Mouse (Mus musculus) neural tube, embryonic 13.5 days (tissue): ENCODE measurements around the gene Prcp. TPM values are rescaled to one million over a fixed set of nuclear protein-coding genes. Genes with fewer than 3 reads are reported as not detected.

ENCODE experiments used
- polyA plus RNA-seq: library from polyadenylated mRNA; unstranded; fragments of >200 nt; fragmentation: Nextera tagmentation; extraction: Ambion mirVana; gene quantifications from 2 replicates; pipeline ENCODE4 v1.2.1, GENCODE M21; 2015

The Prcp gene
- polyA plus RNA-seq, 1 experiment from 2014 or later, result 22.0 TPM

Other genes starting within 250 kb of the Prcp start
- 16.1 and 16.4 TPM in 2 replicates for gene Ankrd42, start 237.3 kb upstream of the Prcp start, polyA plus RNA-seq
- 20.5 and 21.0 TPM in 2 replicates for gene Pcf11, start 204.5 kb upstream of the Prcp start, polyA plus RNA-seq
- 23.8 and 29.1 TPM in 2 replicates for gene Rab30, start 132.9 kb upstream of the Prcp start, polyA plus RNA-seq
- 4.9 TPM in 2 replicates for gene Ddias, start 223 bp upstream of the Prcp start, polyA plus RNA-seq
- 65.6 and 67.4 TPM in 2 replicates for gene Fam181b, start 205.4 kb downstream of the Prcp start, polyA plus RNA-seq